1 mouse cellular context compared by ENCODE assay signal in the genomic region with DNA sequence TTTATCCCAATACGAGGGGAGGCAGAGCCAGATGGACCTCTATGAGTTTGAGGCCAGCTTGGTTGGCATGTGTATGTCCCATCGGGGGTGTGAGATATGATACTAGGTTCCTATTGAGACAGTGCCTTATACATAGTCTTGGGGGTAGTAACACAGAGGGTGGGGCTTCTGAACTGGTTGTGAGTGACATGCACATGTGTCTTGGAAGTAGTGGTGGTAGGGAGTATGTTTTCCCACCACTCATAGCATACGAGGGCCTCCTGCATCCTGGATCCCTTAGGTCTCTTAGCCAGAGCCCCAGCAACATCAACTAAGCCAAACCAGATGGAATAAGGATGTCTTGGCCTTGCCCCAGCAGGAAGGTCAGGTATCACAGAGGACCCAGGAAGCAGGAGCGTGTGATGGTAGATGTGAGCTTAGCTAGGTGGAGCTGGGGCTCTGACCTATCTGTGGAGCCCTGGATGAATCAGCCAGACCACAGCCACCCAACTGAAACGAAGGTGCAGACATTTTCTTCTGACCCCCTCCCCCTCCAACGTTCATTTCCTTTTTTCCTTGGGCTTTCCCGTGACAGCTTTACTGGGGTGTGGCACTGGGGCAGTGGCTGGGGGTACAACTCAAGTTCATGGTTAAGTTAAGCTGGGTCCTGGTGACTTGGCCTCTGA.
A peak's percentile ranks its signal among the peaks of the same experiment; 100 is the strongest.
TF ChIP-seq lines count a peak whose summit lies in the region.

No protein-coding gene starts in this region.

TF ChIP-seq in CH12.LX, 34 proteins besides CTCF, POLR2A, EP300 and RAD21 (continued from another document):
- TF ChIP-seq ETS1 (conservative IDR thresholded peaks at IDR 0.05; ENCODE audit: low read depth, low read length) (peak; percentile 79), E2F4 (IDR thresholded peaks at IDR 0.05; ENCODE audit: insufficient replicate concordance, low read depth, low read length) (no peak), JUN (IDR thresholded peaks at IDR 0.05; ENCODE audit: insufficient read depth, low read depth, low read length) (peak; percentile 69; the same call in 1 of the 2 replicates), NRF1 (IDR thresholded peaks at IDR 0.05; ENCODE audit: low read depth, low read length) (no peak), SMC3 (IDR thresholded peaks at IDR 0.05; ENCODE audit: low read depth, low read length) (no peak), MYC (IDR thresholded peaks at IDR 0.05; ENCODE audit: low read depth, low read length) (0 out of 2 replicates have a peak, but pooled peaks have one; percentile 11), ZMIZ1 (IDR thresholded peaks at IDR 0.05; ENCODE audit: low read depth, low read length) (no peak), CHD1 (IDR thresholded peaks at IDR 0.05; ENCODE audit: low read depth, low read length) (no peak), TBP (conservative IDR thresholded peaks at IDR 0.05; ENCODE audit: low read depth, low read length) (no peak), PAX5 (IDR thresholded peaks at IDR 0.05; ENCODE audit: low read length) (no peak), GABPA (IDR thresholded peaks at IDR 0.05; ENCODE audit: insufficient replicate concordance, low read depth, low read length) (no peak), ZC3H11A (IDR thresholded peaks at IDR 0.05; ENCODE audit: low read depth, low read length) (no peak), ZNF384 (IDR thresholded peaks at IDR 0.05; ENCODE audit: low read depth, low read length) (no peak)
